9 mouse cellular contexts compared by ENCODE assay signal in the genomic region with DNA sequence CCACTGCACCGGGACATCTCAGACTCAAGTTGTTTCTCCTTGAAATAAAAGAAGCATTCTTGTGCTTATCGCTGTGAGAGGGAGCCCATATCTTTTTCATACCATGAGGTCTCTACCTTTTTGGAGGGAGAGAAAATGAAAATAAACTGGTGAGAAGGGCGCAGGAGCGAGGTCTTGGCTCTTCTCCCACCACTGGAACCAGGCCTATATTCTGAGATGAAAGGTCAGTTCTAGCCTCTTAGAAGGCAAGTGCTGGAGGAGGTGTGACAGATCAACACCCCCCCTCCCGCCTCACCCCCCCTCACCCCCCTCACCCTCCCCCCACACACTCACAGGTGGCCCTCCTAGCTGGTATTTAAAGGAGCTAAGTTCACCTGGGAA.
DNase-seq lines count a peak whose midpoint lies in the region; ATAC-seq lines count a peak whose summit lies in the region.
"Had no signal": no experiment of that assay in that cellular context is flagged by ENCODE, and none has a peak within 500 bp of the region (broad histone marks: within the 10 kb centered on the region; RNA-seq: fewer than 3 reads in every experiment).

No protein-coding gene starts in this region.

- DNase-seq in heart, embryonic 10.5 days (ENCODE audit: low spot score), result no peak
- no peak for DNase-seq in heart, adult 8-10 months (ENCODE audit: low spot score)
- no peak for DNase-seq in kidney, adult 18-20 months
- DNase-seq in brain, adult 2 months (ENCODE audit: low read depth, low spot score), result peak; percentile 41
- DNase-seq in thymus, postnatal 25 days, result no peak
- DNase-seq in liver, embryonic 11.5 days (ENCODE audit: low spot score), result no peak
- DNase-seq: right cerebral cortex, postnatal 14 days had no signal

- peaks cover 64% of the 10 kb centered on the region for H3K4me1 ChIP-seq in heart, embryonic 10.5 days
- peaks cover 23% of the 10 kb centered on the region for H3K4me1 ChIP-seq in kidney, embryonic 15.5 days
- H3K4me1 ChIP-seq in forebrain, embryonic 16.5 days (replicated peaks; ENCODE audit: control insufficient read depth, insufficient read depth, low read length), result peaks cover 23% of the 10 kb centered on the region
- peaks cover 13% of the 10 kb centered on the region for H3K4me1 ChIP-seq in liver, embryonic 11.5 days (replicated peaks; ENCODE audit: control insufficient read depth, insufficient read depth, low read length)

- WGBS in heart, embryonic 10.5 days, result 48% methylated on average over 5 of the region's 5 CpGs
- 60% methylated on average over 5 of the region's 5 CpGs for WGBS in kidney, embryonic 15.5 days
- 71% methylated on average over 5 of the region's 5 CpGs for WGBS in forebrain, embryonic 16.5 days
- WGBS in liver, embryonic 11.5 days, result 76% methylated on average over 5 of the region's 5 CpGs

- H3K4me2 ChIP-seq in kidney, embryonic 15.5 days, result no peak overlapping the region
- H3K4me2 ChIP-seq in forebrain, embryonic 16.5 days (ENCODE audit: low read length), result no peak overlapping the region
- no peak overlapping the region for H3K4me2 ChIP-seq in liver, embryonic 11.5 days

- no peak overlapping the region for H3K4me3 ChIP-seq in heart, embryonic 10.5 days
- no peak overlapping the region for H3K4me3 ChIP-seq in kidney, embryonic 15.5 days (replicated peaks)
- no peak overlapping the region for H3K4me3 ChIP-seq in forebrain, embryonic 16.5 days (replicated peaks; ENCODE audit: low read length)
- no peak overlapping the region for H3K4me3 ChIP-seq in liver, embryonic 11.5 days (ENCODE audit: low read depth, low read length)

- no peaks in the 10 kb centered on the region for H3K9me3 ChIP-seq in heart, embryonic 10.5 days
- no peaks in the 10 kb centered on the region for H3K9me3 ChIP-seq in kidney, embryonic 15.5 days (replicated peaks)
- H3K9me3 ChIP-seq in forebrain, embryonic 16.5 days (ENCODE audit: control insufficient read depth, low read length), result no peaks in the 10 kb centered on the region
- no peaks in the 10 kb centered on the region for H3K9me3 ChIP-seq in liver, embryonic 11.5 days (ENCODE audit: control insufficient read depth, low read length)

- H3K27ac ChIP-seq in heart, embryonic 10.5 days, result peak overlapping the region; percentile 47; the same call in 1 of the 2 replicates
- 0 out of 2 replicates have a peak overlapping the region, but pooled peaks have one; percentile 14 for H3K27ac ChIP-seq in kidney, embryonic 15.5 days
- peak overlapping the region; percentile 61; the same call in 1 of the 2 replicates for H3K27ac ChIP-seq in forebrain, embryonic 16.5 days (ENCODE audit: low read length)
- no peak overlapping the region for H3K27ac ChIP-seq in liver, embryonic 11.5 days (ENCODE audit: low read depth, low read length)

- ATAC-seq in kidney, embryonic 15.5 days (replicated peaks; ENCODE audit: low FRiP score), result no peak
- no peak for ATAC-seq in forebrain, embryonic 16.5 days
- no peak for ATAC-seq in liver, embryonic 11.5 days (replicated peaks; ENCODE audit: low FRiP score)

- no peaks in the 10 kb centered on the region for H3K27me3 ChIP-seq in heart, embryonic 10.5 days (ENCODE audit: insufficient read depth, poor library complexity, severe bottlenecking)
- no peaks in the 10 kb centered on the region for H3K27me3 ChIP-seq in kidney, embryonic 15.5 days
- H3K27me3 ChIP-seq in forebrain, embryonic 16.5 days (replicated peaks; ENCODE audit: control insufficient read depth, insufficient read depth, low read length), result no peaks in the 10 kb centered on the region
- H3K27me3 ChIP-seq in liver, embryonic 11.5 days (replicated peaks; ENCODE audit: control insufficient read depth, insufficient read depth, low read length), result no peaks in the 10 kb centered on the region

- no peak overlapping the region for H3K9ac ChIP-seq in kidney, embryonic 15.5 days
- H3K9ac ChIP-seq in forebrain, embryonic 16.5 days (replicated peaks; ENCODE audit: low read depth, low read length), result no peak overlapping the region
- H3K9ac ChIP-seq in liver, embryonic 11.5 days (ENCODE audit: low read depth, low read length), result no peak overlapping the region

- no peaks in the 10 kb centered on the region for H3K36me3 ChIP-seq in heart, embryonic 10.5 days
- H3K36me3 ChIP-seq in kidney, embryonic 15.5 days, result no peaks in the 10 kb centered on the region
- H3K36me3 ChIP-seq in forebrain, embryonic 16.5 days (ENCODE audit: control insufficient read depth, insufficient read depth), result no peaks in the 10 kb centered on the region
- H3K36me3 ChIP-seq in liver, embryonic 11.5 days (ENCODE audit: control insufficient read depth, insufficient read depth, low read length), result no peaks in the 10 kb centered on the region
